Mouse (Mus musculus) CH12.LX (cell line): ENCODE measurements around the gene Nhsl1. TPM values are rescaled to one million over a fixed set of nuclear protein-coding genes. Genes with fewer than 3 reads are reported as not detected.

Experiments
- DNase-seq: peaks from one replicate; pipeline ENCODE4 v3.0.0-alpha.2; 2013; ENCODE audit errors: extremely low read depth
- H3K27ac ChIP-seq: 2 replicates; pipeline ENCODE4 v1.5.1; 2012; ENCODE audit warnings: low read depth, mild to moderate bottlenecking, control low read depth, moderate library complexity; ENCODE audit not compliant: insufficient read depth
- H3K27me3 ChIP-seq: replicated peaks from 2 replicates; pipeline ENCODE3; 2012; ENCODE audit warnings: inconsistent platforms
- H3K36me3 ChIP-seq, 2 experiments: replicated peaks in 1 of 2; 2 replicates each; pipeline versions ENCODE3 to v1.6.1; 2012; ENCODE audit warnings: inconsistent platforms in 1 of 2, low read length in 1 of 2, mild to moderate bottlenecking in 1 of 2, mixed read lengths in 1 of 2, moderate library complexity in 1 of 2; ENCODE audit not compliant: control insufficient read depth in 1 of 2, insufficient read depth in 1 of 2
- H3K4me1 ChIP-seq, 2 experiments: 2 replicates each; pipeline ENCODE4 v1.6.1; 2012; ENCODE audit warnings: inconsistent platforms in 1 of 2, moderate library complexity in 1 of 2; ENCODE audit not compliant: insufficient read depth in 2 of 2, control insufficient read depth in 1 of 2
- H3K4me2 ChIP-seq: 2 replicates; pipeline ENCODE4 v1.6.1; 2012; ENCODE audit warnings: low read depth, mild to moderate bottlenecking, control low read depth; ENCODE audit not compliant: poor library complexity, insufficient read depth, severe bottlenecking
- H3K4me3 ChIP-seq, 3 experiments: fragments of 150-350 bp in 1 of 3; sonication (generic) in 1 of 3; replicated peaks in 1 of 3; 2 replicates each; pipeline versions ENCODE3 to v1.5.1; 2011 to 2012; ENCODE audit warnings: low read depth in 2 of 3, low read length in 2 of 3, mild to moderate bottlenecking in 2 of 3, moderate library complexity in 2 of 3, control low read depth in 1 of 3, improper control_type of control experiment in 1 of 3, inconsistent platforms in 1 of 3, mixed read lengths in 1 of 3; ENCODE audit not compliant: poor library complexity in 1 of 3
- H3K79me2 ChIP-seq: replicated peaks from 2 replicates; pipeline ENCODE4 v1.6.1; 2012; ENCODE audit warnings: mild to moderate bottlenecking, moderate library complexity; ENCODE audit not compliant: control insufficient read depth, poor library complexity, insufficient read depth, severe bottlenecking; ENCODE audit errors: extremely low read depth
- H3K9ac ChIP-seq: 2 replicates; pipeline ENCODE4 v1.6.1; 2012; ENCODE audit warnings: low read depth, mild to moderate bottlenecking, control low read depth, moderate library complexity; ENCODE audit not compliant: insufficient read depth
- H3K9me3 ChIP-seq: replicated peaks from 2 replicates; pipeline ENCODE3; 2012; ENCODE audit warnings: low read length, inconsistent platforms, mixed read lengths
- CHD2 ChIP-seq: IDR thresholded peaks from 2 replicates; pipeline ENCODE4 v1.6.1; 2011; ENCODE audit warnings: low read length, improper control_type of control experiment
- CTCF ChIP-seq, 2 experiments: IDR thresholded peaks in 1 of 2; conservative IDR thresholded peaks in 1 of 2; 2 replicates each; pipeline ENCODE4 v1.5.1; 2011 to 2012; ENCODE audit warnings: low read depth in 2 of 2, low read length in 2 of 2, improper control_type of control experiment in 1 of 2, inconsistent platforms in 1 of 2, mild to moderate bottlenecking in 1 of 2, moderate library complexity in 1 of 2
- ELF1 ChIP-seq: IDR thresholded peaks from 2 replicates; pipeline ENCODE4 v1.6.1; 2014; ENCODE audit warnings: low read depth, mild to moderate bottlenecking, inconsistent platforms, low read length, improper control_type of control experiment
- GABPA ChIP-seq: IDR thresholded peaks from 2 replicates; pipeline ENCODE4 v1.6.1; 2012; ENCODE audit warnings: low read depth, low read length, improper control_type of control experiment, inconsistent platforms; ENCODE audit not compliant: insufficient replicate concordance
- HCFC1 ChIP-seq: IDR thresholded peaks from 2 replicates; pipeline ENCODE4 v1.6.1; 2012; ENCODE audit warnings: low read depth, mild to moderate bottlenecking, inconsistent platforms, low read length, improper control_type of control experiment
- IRF4 ChIP-seq: IDR thresholded peaks from 2 replicates; pipeline ENCODE4 v1.6.1; 2014; ENCODE audit warnings: low read depth, mild to moderate bottlenecking, inconsistent platforms, low read length, improper control_type of control experiment
- JUND ChIP-seq: conservative IDR thresholded peaks from 2 replicates; pipeline ENCODE4 v1.6.1; 2011; ENCODE audit warnings: low read depth, low read length, improper control_type of control experiment
- KAT2A ChIP-seq: IDR thresholded peaks from 2 replicates; pipeline ENCODE4 v1.6.1; 2012; ENCODE audit warnings: low read length, improper control_type of control experiment, inconsistent platforms; ENCODE audit not compliant: insufficient replicate concordance
- MAX ChIP-seq: IDR thresholded peaks from 2 replicates; pipeline ENCODE4 v1.6.1; 2011; ENCODE audit warnings: low read length, improper control_type of control experiment
- MEF2A ChIP-seq: IDR thresholded peaks from 2 replicates; pipeline ENCODE4 v1.6.1; 2014; ENCODE audit warnings: low read depth, mild to moderate bottlenecking, inconsistent platforms, low read length, improper control_type of control experiment, borderline replicate concordance
- MXI1 ChIP-seq: IDR thresholded peaks from 2 replicates; pipeline ENCODE4 v1.6.1; 2011; ENCODE audit warnings: mild to moderate bottlenecking, low read depth, low read length, improper control_type of control experiment
- NELFE ChIP-seq: IDR thresholded peaks from 2 replicates; pipeline ENCODE4 v1.6.1; 2011; ENCODE audit warnings: low read depth, low read length, improper control_type of control experiment
- NRF1 ChIP-seq: IDR thresholded peaks from 2 replicates; pipeline ENCODE4 v1.6.1; 2014; ENCODE audit warnings: low read depth, mild to moderate bottlenecking, inconsistent platforms, low read length, improper control_type of control experiment, moderate library complexity
- PAX5 ChIP-seq: IDR thresholded peaks from 2 replicates; pipeline ENCODE4 v1.6.1; 2012; ENCODE audit warnings: low read length, inconsistent platforms, mixed read lengths
- POLR2A ChIP-seq: IDR thresholded peaks from 2 replicates; pipeline ENCODE4 v1.6.1; 2011; ENCODE audit warnings: low read depth, mild to moderate bottlenecking, improper control_type of control experiment, low read length
- POLR2AphosphoS2 ChIP-seq: IDR thresholded peaks from 2 replicates; pipeline ENCODE4 v1.6.1; 2011; ENCODE audit warnings: low read depth, low read length, improper control_type of control experiment
- RAD21 ChIP-seq: IDR thresholded peaks from 2 replicates; pipeline ENCODE4 v1.6.1; 2011; ENCODE audit warnings: low read depth, mild to moderate bottlenecking, low read length, improper control_type of control experiment, moderate library complexity
- SIN3A ChIP-seq: IDR thresholded peaks from 2 replicates; pipeline ENCODE4 v1.6.1; 2012; ENCODE audit warnings: low read length, improper control_type of control experiment, inconsistent platforms
- TCF12 ChIP-seq: IDR thresholded peaks from 2 replicates; pipeline ENCODE4 v1.6.1; 2014; ENCODE audit warnings: low read depth, mild to moderate bottlenecking, inconsistent platforms, low read length, improper control_type of control experiment
- ZC3H11A ChIP-seq: IDR thresholded peaks from 2 replicates; pipeline ENCODE4 v1.6.1; 2012; ENCODE audit warnings: low read depth, mild to moderate bottlenecking, inconsistent platforms, low read length, improper control_type of control experiment
- ZMIZ1 ChIP-seq: IDR thresholded peaks from 2 replicates; pipeline ENCODE4 v1.6.1; 2012; ENCODE audit warnings: low read depth, mild to moderate bottlenecking, inconsistent platforms, low read length, improper control_type of control experiment
- dilution Hi-C: fragments of 300-500 bp; cut with MboI; formaldehyde crosslinking; loops from 2 replicates; pipeline ENCODE4 v1.14.3; 2020; ENCODE audit warnings: low sequenced_read_pairs; ENCODE audit not compliant: extremely low pct_unique_long_range_greater_than_20kb, extremely low pct_ligation_motif_present
- in situ Hi-C: fragments of 300-500 bp; cut with MboI; formaldehyde crosslinking; loops from 3 replicates; pipeline ENCODE4 v1.14.3; 2019; ENCODE audit warnings: low sequenced_read_pairs, low pct_ligation_motif_present, low pct_unique_long_range_greater_than_20kb, mixed read lengths
- polyA plus RNA-seq: library from polyadenylated mRNA; unstranded; fragments of >175 nt; gene quantifications from 2 replicates; pipeline ENCODE4 v1.2.1, GENCODE M21; 2012; ENCODE audit warnings: low read depth; ENCODE audit not compliant: insufficient read length
- total RNA-seq, 2 experiments: library from RNA; depleted of rRNA; stranded (reverse); fragments of 300-350 nt in 1 of 2; fragments of >200 nt in 1 of 2; gene quantifications; 2 replicates each; pipeline ENCODE4 v1.2.3; 2012 to 2014

The Nhsl1 gene
- total RNA-seq (2012; rRNA removed) = 0.13 TPM in 2 replicates
- 0.05 and 0.15 TPM in 2 replicates for total RNA-seq (2014; rRNA removed)
- polyA plus RNA-seq = 0.19 and 0.33 TPM in 2 replicates

- no peaks in the 10 kb centered on the region for H3K4me1 ChIP-seq
- H3K36me3 ChIP-seq = no peaks in the 10 kb centered on the region
- in situ Hi-C loops = no loop called here
- no peak within 1 kb of the TSS for H3K4me2 ChIP-seq
- no peak within 1 kb of the TSS for H3K9ac ChIP-seq
- no peak within 1 kb of the TSS for H3K4me3 ChIP-seq
- no peak for TF ChIP-seq ZC3H11A
- TF ChIP-seq ZMIZ1 = no peak
- TF ChIP-seq IRF4 = no peak
- TF ChIP-seq MEF2A = no peak
- no peak for TF ChIP-seq JUND
- TF ChIP-seq ELF1 = no peak
- no peak for TF ChIP-seq RAD21
- no peak for TF ChIP-seq SIN3A
- no peak for TF ChIP-seq CTCF (conservative IDR thresholded peaks at IDR 0.05 in 1 of 2, IDR thresholded peaks at IDR 0.05 in 1 of 2; ENCODE audit: low read depth in 2 of 2, low read length in 2 of 2)
- no peak for TF ChIP-seq POLR2A
- no peak for TF ChIP-seq PAX5
- TF ChIP-seq CHD2 = no peak
- TF ChIP-seq MXI1 = no peak
- no peak for TF ChIP-seq NRF1
- no peak for TF ChIP-seq MAX
- no peak for TF ChIP-seq NELFE
- no peak for TF ChIP-seq TCF12
- H3K79me2 ChIP-seq = no peaks in the 10 kb centered on the region
- peaks cover 10% of the 10 kb centered on the region for H3K9me3 ChIP-seq
- dilution Hi-C loops = no loop called here
- no peak for DNase-seq
- H3K27ac ChIP-seq = no peak within 1 kb of the TSS
- no peaks in the 10 kb centered on the region for H3K27me3 ChIP-seq
These were observed at the start of gene Nhsl1 for GRCm38 (mm10) chr10:18318916-18319481. Gene Nhsl1 (plus strand): TSS chr10:18318985.

- Histone ChIP-seq H3K9ac (no peak overlapping the region), H3K9me3 (no peaks in the 10 kb centered on the region), H3K36me3 (no peaks in the 10 kb centered on the region), H3K4me3 (no peak overlapping the region), H3K4me2 (no peak overlapping the region), H3K27me3 (no peaks in the 10 kb centered on the region), H3K27ac (no peak overlapping the region), H3K4me1 (no peaks in the 10 kb centered on the region), H3K79me2 (no peaks in the 10 kb centered on the region)
- DNase-seq = no peak
- TF ChIP-seq IRF4 = no peak
- no peak for TF ChIP-seq TCF12
- TF ChIP-seq GABPA = no peak
- no peak for TF ChIP-seq CTCF (conservative IDR thresholded peaks at IDR 0.05 in 1 of 2, IDR thresholded peaks at IDR 0.05 in 1 of 2; ENCODE audit: low read depth in 2 of 2, low read length in 2 of 2)
- TF ChIP-seq MXI1 = no peak
- no peak for TF ChIP-seq POLR2AphosphoS2
- TF ChIP-seq HCFC1 = no peak
- TF ChIP-seq KAT2A = no peak
- no peak for TF ChIP-seq NELFE
- in situ Hi-C loops (no loop called here), dilution Hi-C loops (no loop called here)
These were observed 42.6 kb upstream of the Nhsl1 start for GRCm38 (mm10) chr10:18276090-18276734.
